Mouse (Mus musculus): Measurements from ENCODE around the gene Vmn1r179. TPM values are rescaled to one million over a fixed set of nuclear protein-coding genes. Genes with fewer than 3 reads are reported as not detected.

Vmn1r179 gene
- not detected in 2 replicates for polyA plus RNA-seq (2012; rRNA removed)

GRCm38 (mm10) chr7:23926678-23927077 lies at the start of gene Vmn1r179:
Gene Vmn1r179 (plus strand): TSS chr7:23926978.

GRCm38 (mm10) chr7:23891709-23892108 lies 35.1 kb upstream of the Vmn1r179 start, which contains the start of gene Vmn1r178:
Gene Vmn1r178 (plus strand): TSS chr7:23892009.

GRCm38 (mm10) chr7:23950332-23950731 lies 23.6 kb downstream of the Vmn1r179 start, which contains the start of gene Vmn1r180:
Gene Vmn1r180 (plus strand): TSS chr7:23950632.

GRCm38 (mm10) chr7:23974315-23974714 lies 47.5 kb downstream of the Vmn1r179 start, which contains the start of gene Vmn1r181:
Gene Vmn1r181 (plus strand): TSS chr7:23974615.

Other genes with a start within 250 kb of the Vmn1r179 start
- not detected in 2 replicates for gene Vmn1r173, start 226.3 kb upstream of the Vmn1r179 start, polyA plus RNA-seq (2012; rRNA removed)
- gene Vmn1r174, start 174.7 kb upstream of the Vmn1r179 start, polyA plus RNA-seq (2012; rRNA removed), result not detected in 2 replicates
- gene Vmn1r175, start 116.3 kb upstream of the Vmn1r179 start, polyA plus RNA-seq (2012; rRNA removed), result not detected in 2 replicates
- not detected in 2 replicates for gene Vmn1r176, start 89.6 kb upstream of the Vmn1r179 start, polyA plus RNA-seq (2012; rRNA removed)
- gene Vmn1r177, start 60.5 kb upstream of the Vmn1r179 start, polyA plus RNA-seq (2012; rRNA removed), result not detected in 2 replicates
- not detected in 2 replicates for gene Vmn1r178, start 35.0 kb upstream of the Vmn1r179 start, polyA plus RNA-seq (2012; rRNA removed)
- gene Vmn1r180, start 23.7 kb downstream of the Vmn1r179 start, polyA plus RNA-seq (2012; rRNA removed), result not detected in 2 replicates
- not detected in 2 replicates for gene Vmn1r181, start 47.6 kb downstream of the Vmn1r179 start, polyA plus RNA-seq (2012; rRNA removed)
- not detected in 2 replicates for gene V1rd19, start 74.7 kb downstream of the Vmn1r179 start, polyA plus RNA-seq (2012; rRNA removed)
- not detected in 2 replicates for gene Vmn1r183, start 126.3 kb downstream of the Vmn1r179 start, polyA plus RNA-seq (2012; rRNA removed)
- gene Zfp180, start 154.9 kb downstream of the Vmn1r179 start, polyA plus RNA-seq (2012; rRNA removed), result 39.2 and 39.8 TPM in 2 replicates
- 6.9 and 7.5 TPM in 2 replicates for gene Zfp112, start 185.3 kb downstream of the Vmn1r179 start, polyA plus RNA-seq (2012; rRNA removed)
- 18.3 and 18.8 TPM in 2 replicates for gene Zfp235, start 207.2 kb downstream of the Vmn1r179 start, polyA plus RNA-seq (2012; rRNA removed)
- gene Zfp114, start 248.1 kb downstream of the Vmn1r179 start, polyA plus RNA-seq (2012; rRNA removed), result 2.6 and 2.9 TPM in 2 replicates

Measured in central nervous system, embryonic 18 days (tissue).